Mouse (Mus musculus) erythroblast, embryonic 14.5 days (primary cell): ENCODE data around the gene Gnb1.

Experiments
- GATA1 ChIP-seq: IDR thresholded peaks from 2 replicates; pipeline ENCODE4 v1.6.1; 2012; ENCODE audit warnings: low read length, inconsistent platforms, mixed read lengths
- TAL1 ChIP-seq: IDR thresholded peaks from 3 replicates; pipeline ENCODE4 v1.6.1; 2012; ENCODE audit warnings: low read length, inconsistent platforms, mixed read lengths

DNA sequence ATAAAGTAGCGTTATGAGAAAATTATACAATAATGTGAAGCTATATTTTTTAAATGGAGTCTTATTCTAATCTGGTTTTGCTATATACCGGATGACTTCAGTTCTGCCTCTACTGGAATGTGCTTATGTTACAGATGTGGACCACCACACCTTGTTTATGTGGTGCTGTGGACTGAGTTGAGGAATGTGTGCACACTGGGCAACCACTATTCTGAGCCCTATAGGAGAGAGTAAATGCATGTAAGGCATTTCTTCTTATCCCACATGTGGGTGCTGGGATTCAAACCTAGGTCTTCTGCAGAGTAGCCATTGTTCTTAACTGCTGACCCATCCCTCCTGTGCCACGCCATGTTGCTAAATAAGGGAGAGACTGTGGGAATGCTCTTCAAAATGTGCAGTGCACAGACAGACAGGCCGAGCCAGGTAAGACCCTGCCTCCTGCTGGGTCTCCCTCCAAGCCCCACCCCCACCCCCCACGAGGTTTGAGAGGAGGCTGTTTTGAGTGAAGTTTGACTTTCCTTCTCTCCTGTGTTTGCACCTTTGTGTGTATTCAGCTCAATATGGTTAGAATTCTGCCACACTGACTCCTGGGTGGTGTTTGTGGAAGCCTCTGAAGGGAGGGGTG is 14.6 kb downstream of the Gnb1 start:
- TF ChIP-seq GATA1 (no peak), TAL1 (no peak)
